Mouse (Mus musculus) hindbrain, embryonic 14.5 days (tissue): ENCODE data around the gene Gstz1. TPM values are rescaled to one million over a fixed set of nuclear protein-coding genes. Genes with fewer than 3 reads are reported as not detected.
"Not testable (repeated sequence)": the region's sequence is repeated elsewhere in the genome, so short reads cannot be mapped to it uniquely, and the experiment has no call there.

Source experiments
- ATAC-seq: fragments of 200-750 bp; cut with Nextera tagmentation; 2 replicates; pipeline ENCODE4 v1.8.0; 2017; ENCODE audit warnings: moderate number of reproducible peaks, mild to moderate bottlenecking, moderate TSS enrichment, moderate library complexity; ENCODE audit not compliant: low FRiP score
- DNase-seq: peaks from one replicate; pipeline ENCODE4 v3.0.0-alpha.2; 2015; ENCODE audit warnings: low spot score
- H3K27ac ChIP-seq: fragments of 300-500 bp; sonication (generic); 2 replicates; pipeline ENCODE4 v1.5.1; 2014; ENCODE audit warnings: mild to moderate bottlenecking, moderate library complexity
- H3K27me3 ChIP-seq: fragments of 300-500 bp; sonication (generic); 2 replicates; pipeline ENCODE4 v1.6.1; 2014; ENCODE audit warnings: mild to moderate bottlenecking, low read length, mixed read lengths; ENCODE audit not compliant: control insufficient read depth, insufficient read depth
- H3K36me3 ChIP-seq: fragments of 300-500 bp; sonication (generic); replicated peaks from 2 replicates; pipeline ENCODE4 v1.6.1; 2014; ENCODE audit not compliant: control insufficient read depth, insufficient read depth
- H3K4me1 ChIP-seq: fragments of 300-500 bp; sonication (generic); replicated peaks from 2 replicates; pipeline ENCODE4 v1.6.1; 2014; ENCODE audit warnings: antibody characterized with exemption, low read length, mixed read lengths; ENCODE audit not compliant: control insufficient read depth, insufficient read depth
- H3K4me2 ChIP-seq: fragments of 300-500 bp; sonication (generic); replicated peaks from 2 replicates; pipeline ENCODE4 v1.6.1; 2014; ENCODE audit warnings: mild to moderate bottlenecking, moderate library complexity
- H3K4me3 ChIP-seq: fragments of 300-500 bp; sonication (generic); replicated peaks from 2 replicates; pipeline ENCODE4 v1.5.1; 2014; ENCODE audit warnings: mild to moderate bottlenecking, low read length
- H3K9ac ChIP-seq: fragments of 300-500 bp; sonication (generic); 2 replicates; pipeline ENCODE4 v1.6.1; 2014
- H3K9me3 ChIP-seq: fragments of 300-500 bp; sonication (generic); 2 replicates; pipeline ENCODE4 v1.6.1; 2016; ENCODE audit warnings: low read length; ENCODE audit not compliant: control insufficient read depth
- WGBS: fragments of 180-500 bp; shearing (Covaris S2); extraction: QIAGEN DNeasy Blood & Tissue Kit; methylation state at CpG from one replicate; pipeline ENCODE4 v1.1.7; 2014; 5-methylcytosine and 5-hydroxymethylcytosine counted together
- polyA plus RNA-seq: library from polyadenylated mRNA; unstranded; fragments of >200 nt; fragmentation: Nextera tagmentation; extraction: Ambion mirVana; gene quantifications from 2 replicates; pipeline ENCODE4 v1.2.1, GENCODE M21; 2014

Gene Gstz1
- polyA plus RNA-seq, 1 experiment from 2014 or later: 31.9 TPM

DNA sequence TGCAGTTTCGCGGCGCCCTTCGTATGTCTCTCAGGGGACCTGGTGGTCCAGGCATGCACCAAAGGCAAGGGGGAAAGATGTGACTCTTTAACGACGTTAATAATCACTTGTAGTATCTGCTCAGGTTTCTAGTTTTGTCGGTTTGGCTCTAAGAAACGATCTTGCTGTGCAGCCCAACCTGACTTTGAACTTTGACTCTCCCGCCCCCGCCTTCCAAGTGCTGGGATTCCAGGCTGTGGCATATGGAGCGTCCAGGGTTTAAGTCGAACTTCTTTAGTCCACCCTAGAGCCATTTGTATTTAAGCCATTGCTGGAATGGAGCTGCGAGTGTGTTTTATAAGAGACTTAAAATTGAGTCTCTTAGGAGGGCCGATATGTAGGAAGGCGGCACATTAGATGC lies 1.2 kb downstream of the Gstz1 start:
- ATAC-seq (no peak), DNase-seq (no peak)
- H3K27me3 ChIP-seq: no peaks in the 10 kb centered on the region
- peak overlapping the region; percentile 84 for H3K4me3 ChIP-seq
- peak overlapping the region; percentile 70 for H3K4me2 ChIP-seq
- peak overlapping the region; percentile 97 for H3K27ac ChIP-seq
- WGBS: 32% methylated on average over 15 of the region's 15 CpGs
- peaks cover 14% of the 10 kb centered on the region for H3K4me1 ChIP-seq
- no peaks in the 10 kb centered on the region for H3K36me3 ChIP-seq
- peaks cover 14% of the 10 kb centered on the region; the same call in 1 of the 2 replicates for H3K9me3 ChIP-seq
- peak overlapping the region; percentile 76 for H3K9ac ChIP-seq

DNA sequence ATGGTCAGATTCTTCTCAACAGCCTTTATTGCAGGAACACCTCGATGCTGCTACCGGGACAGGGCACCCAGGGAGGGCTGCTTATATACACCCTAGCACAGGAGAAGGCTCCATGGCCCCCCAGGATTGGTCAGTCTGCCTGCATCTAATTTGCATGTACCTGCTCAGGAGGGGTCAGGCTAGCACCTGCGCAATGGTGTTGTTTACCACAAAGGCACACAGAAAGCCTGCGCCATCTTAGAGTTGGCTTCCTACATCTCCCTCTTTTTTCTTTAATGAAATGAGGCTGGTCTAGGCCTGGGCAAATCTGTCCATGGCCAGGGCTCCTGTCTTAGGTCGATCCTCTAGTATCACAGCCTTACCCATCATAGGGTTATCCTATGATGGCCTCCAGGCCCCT lies 2.5 kb downstream of the Gstz1 start:
- H3K4me3 ChIP-seq: no peak overlapping the region
- H3K27me3 ChIP-seq: no peaks in the 10 kb centered on the region
- H3K36me3 ChIP-seq: no peaks in the 10 kb centered on the region
- H3K27ac ChIP-seq: no peak overlapping the region
- no peak for DNase-seq
- H3K9me3 ChIP-seq: peaks cover 14% of the 10 kb centered on the region; the same call in 1 of the 2 replicates
- 99% methylated on average over 5 of the region's 5 CpGs for WGBS
- no peak overlapping the region for H3K4me2 ChIP-seq
- H3K4me1 ChIP-seq: peaks cover 14% of the 10 kb centered on the region
- no peak for ATAC-seq
- no peak overlapping the region for H3K9ac ChIP-seq

DNA sequence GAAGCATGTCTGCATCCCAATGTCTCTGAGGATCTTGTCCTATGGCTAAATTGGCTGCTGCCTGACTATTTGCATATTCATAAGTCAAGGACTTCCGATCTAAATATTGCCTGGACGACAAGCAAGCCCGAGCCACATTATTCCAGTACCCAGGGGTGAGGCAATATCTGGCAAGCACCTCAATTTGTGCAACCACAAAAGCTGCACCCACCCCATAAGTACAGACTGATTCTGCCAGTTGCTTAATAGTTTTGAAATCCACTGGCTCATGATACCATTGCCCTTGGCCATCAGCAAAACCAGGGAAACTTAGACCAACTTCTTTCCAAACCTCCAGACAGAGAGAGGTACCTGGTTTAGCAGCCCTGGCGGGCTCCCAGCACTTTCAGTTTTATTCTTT lies 7.5 kb downstream of the Gstz1 start:
- H3K36me3 ChIP-seq, ATAC-seq, DNase-seq, H3K4me3 ChIP-seq, H3K27ac ChIP-seq, H3K27me3 ChIP-seq, H3K4me1 ChIP-seq, H3K9ac ChIP-seq, H3K4me2 ChIP-seq: not testable (repeated sequence)
- WGBS: 83% methylated on average over 4 of the region's 4 CpGs
- peaks cover 12% of the 10 kb centered on the region; the same call in 1 of the 2 replicates for H3K9me3 ChIP-seq

DNA sequence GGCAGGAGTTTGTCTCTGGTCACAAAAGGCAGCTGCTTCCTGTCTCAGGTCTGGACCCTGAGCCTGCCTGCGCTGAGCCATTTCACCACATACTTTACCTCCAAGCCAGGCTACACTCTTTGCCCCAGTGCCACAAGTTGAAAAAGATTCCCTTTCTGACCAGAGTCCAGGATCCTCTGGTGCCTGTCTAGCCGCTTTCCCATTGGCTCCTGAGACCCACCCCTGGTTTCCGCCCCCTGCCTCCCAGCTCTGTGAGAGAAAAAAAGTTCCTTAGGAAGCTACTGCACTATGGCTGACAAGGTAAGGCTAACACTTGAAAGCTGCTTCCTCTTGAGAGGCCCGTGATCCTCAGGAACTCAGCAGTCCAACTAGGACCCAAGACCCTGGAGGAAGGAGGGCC lies 10.4 kb downstream of the Gstz1 start:
- Histone ChIP-seq H3K36me3 (no peaks in the 10 kb centered on the region), H3K4me3 (no peak overlapping the region), H3K9ac (no peak overlapping the region), H3K4me1 (no peaks in the 10 kb centered on the region), H3K27me3 (no peaks in the 10 kb centered on the region), H3K4me2 (no peak overlapping the region), H3K27ac (no peak overlapping the region), H3K9me3 (peaks cover 6% of the 10 kb centered on the region; the same call in 1 of the 2 replicates)
- ATAC-seq (no peak), DNase-seq (no peak)
- 52% methylated on average over 4 of the region's 4 CpGs for WGBS

DNA sequence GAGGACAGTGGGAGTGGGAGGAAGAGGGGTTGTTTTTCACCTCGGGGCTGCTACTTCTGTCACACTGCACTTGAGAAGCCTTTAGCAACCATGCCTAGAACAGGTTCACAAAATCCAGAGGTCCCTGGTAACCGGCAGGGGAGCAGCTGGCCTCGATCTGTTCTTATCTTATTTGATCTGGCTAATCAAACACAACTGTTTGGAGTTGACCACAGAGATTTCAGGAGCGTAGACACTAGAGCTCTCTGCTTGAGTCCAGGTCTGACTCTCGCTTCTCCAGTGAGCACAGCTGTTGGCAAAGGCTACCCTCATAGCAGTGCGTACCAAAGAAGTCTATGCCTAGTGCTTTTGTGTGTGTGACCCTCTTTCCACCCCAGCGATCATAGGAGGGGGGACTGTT lies 11.1 kb downstream of the Gstz1 start:
- Histone ChIP-seq H3K27me3 (no peaks in the 10 kb centered on the region), H3K4me3 (no peak overlapping the region), H3K36me3 (0 out of 2 replicates have a peak, but pooled peaks cover under 1% of the 10 kb centered on the region), H3K4me1 (no peaks in the 10 kb centered on the region), H3K27ac (no peak overlapping the region), H3K9me3 (no peaks in the 10 kb centered on the region), H3K9ac (no peak overlapping the region), H3K4me2 (no peak overlapping the region)
- no peak for ATAC-seq
- 83% methylated on average over 7 of the region's 7 CpGs for whole genome bisulfite sequencing
- DNase-seq: no peak

DNA sequence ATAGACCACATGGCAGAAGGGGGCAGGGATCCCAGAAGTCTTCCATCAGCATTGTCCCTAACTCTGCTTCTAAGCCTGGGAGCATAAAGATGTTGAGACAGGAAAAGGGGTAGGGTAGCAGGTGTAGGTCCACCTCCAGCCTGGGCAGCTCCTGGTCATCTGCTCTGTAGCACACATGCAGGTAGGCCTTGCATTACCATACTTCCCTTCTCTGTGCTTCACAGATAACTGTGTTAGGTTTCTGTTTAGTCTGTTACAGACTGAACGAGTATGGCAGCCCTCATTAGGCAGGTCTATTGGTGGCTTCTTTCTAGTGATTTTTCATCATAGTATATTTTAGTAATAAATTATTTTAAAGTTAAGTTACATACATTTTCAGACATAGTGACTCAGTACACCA lies 13.3 kb downstream of the Gstz1 start:
- ATAC-seq (no peak), DNase-seq (no peak)
- Histone ChIP-seq H3K27me3 (no peaks in the 10 kb centered on the region), H3K36me3 (peaks cover 17% of the 10 kb centered on the region; the same call in 1 of the 2 replicates), H3K9me3 (no peaks in the 10 kb centered on the region), H3K9ac (no peak overlapping the region), H3K4me2 (no peak overlapping the region), H3K4me3 (no peak overlapping the region), H3K27ac (no peak overlapping the region), H3K4me1 (no peaks in the 10 kb centered on the region)
- WGBS: 88% methylated on average over 1 of the region's 1 CpGs

DNA sequence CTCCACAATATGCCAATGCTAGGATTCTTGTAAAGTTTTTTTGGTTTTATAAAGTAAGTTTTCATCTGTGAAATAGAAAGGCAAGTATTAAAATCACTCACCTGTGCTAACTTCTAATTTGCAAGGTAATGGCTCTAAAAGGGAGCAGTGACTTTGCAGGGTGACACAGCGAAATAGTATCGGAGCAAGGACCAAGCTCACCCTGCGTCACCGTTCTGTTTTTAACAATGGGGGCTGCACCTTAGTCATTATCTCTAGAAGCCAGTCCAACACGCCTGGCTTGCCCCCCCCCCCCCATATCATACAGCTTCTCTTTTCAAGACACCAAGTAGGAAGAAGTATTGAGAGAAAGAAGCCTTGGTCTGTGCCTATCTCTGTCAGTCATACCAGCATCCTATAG lies 13.8 kb downstream of the Gstz1 start:
- H3K27ac ChIP-seq: no peak overlapping the region
- WGBS: 88% methylated on average over 5 of the region's 5 CpGs

DNA sequence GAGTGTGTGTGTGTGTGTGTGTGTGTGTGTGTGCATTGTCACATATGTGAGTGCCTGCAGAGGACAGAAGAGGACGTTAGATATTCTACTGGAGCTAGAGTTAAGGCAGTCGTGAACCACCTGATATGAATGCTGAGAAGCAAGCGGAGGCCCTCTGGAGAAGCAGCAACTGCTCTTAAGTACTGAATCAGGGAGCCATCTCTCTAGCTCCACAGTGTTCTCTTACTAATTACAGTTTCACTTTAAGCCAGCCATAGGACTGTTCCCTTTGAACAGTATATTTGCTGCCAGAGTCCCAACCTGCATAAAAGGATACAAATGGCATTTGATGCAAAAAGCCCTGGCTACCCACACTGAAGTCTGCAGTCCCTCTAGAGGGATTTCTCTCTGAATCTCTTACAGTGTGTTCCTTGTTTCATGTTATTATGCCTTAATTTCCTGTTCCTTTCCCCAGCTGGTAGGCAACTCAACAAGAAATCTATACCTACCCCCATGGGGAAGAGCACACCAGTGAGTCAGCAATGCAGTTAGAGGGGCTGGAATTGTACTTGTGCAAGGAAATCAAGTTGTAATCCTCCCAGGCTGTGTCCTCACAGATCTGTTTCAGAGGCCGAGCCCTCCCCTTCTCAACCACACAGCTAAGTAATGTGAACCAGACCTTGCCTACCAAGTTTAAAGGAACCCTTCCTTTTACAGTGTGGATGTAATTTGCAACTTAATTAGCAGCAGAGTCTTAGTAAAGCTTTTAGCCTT lies 28.4 kb downstream of the Gstz1 start:
- DNase-seq: no peak
- WGBS: 73% methylated on average over 4 of the region's 4 CpGs

More for the DNA sequence above, 13.8 kb downstream of the Gstz1 start:
- Histone ChIP-seq H3K4me3 (no peak overlapping the region), H3K9me3 (no peaks in the 10 kb centered on the region), H3K9ac (no peak overlapping the region), H3K4me2 (no peak overlapping the region), H3K36me3 (peaks cover 18% of the 10 kb centered on the region; the same call in 1 of the 2 replicates), H3K4me1 (no peaks in the 10 kb centered on the region), H3K27me3 (no peaks in the 10 kb centered on the region)
- ATAC-seq (no peak), DNase-seq (no peak)

DNA sequence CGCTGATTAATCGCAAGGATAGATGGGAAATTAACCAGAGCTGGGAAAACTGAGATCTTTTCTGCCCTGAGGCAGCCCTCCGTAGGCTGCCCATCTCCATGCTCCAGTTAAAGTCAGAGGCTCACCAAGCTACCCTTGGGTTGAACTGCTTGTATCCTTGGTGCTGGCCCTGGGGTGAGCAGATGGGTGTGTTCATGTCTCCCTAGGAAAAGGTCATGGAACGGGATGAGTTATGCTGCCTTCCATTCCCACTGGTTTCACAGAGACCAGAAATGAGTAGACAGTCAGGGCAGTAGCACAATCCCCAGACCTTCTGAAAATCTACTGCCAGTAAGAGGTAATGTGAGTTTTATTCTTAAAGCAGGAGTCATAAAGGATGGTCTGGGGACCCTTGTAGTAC lies 30.7 kb downstream of the Gstz1 start:
- H3K4me2 ChIP-seq: no peak overlapping the region
- DNase-seq: no peak
- no peaks in the 10 kb centered on the region for H3K4me1 ChIP-seq
- no peak for ATAC-seq
- 96% methylated on average over 4 of the region's 4 CpGs for WGBS
- H3K9me3 ChIP-seq: no peaks in the 10 kb centered on the region
- H3K36me3 ChIP-seq: peaks cover 35% of the 10 kb centered on the region; the same call in 1 of the 2 replicates
- no peak overlapping the region for H3K9ac ChIP-seq
- no peaks in the 10 kb centered on the region for H3K27me3 ChIP-seq
- no peak overlapping the region for H3K4me3 ChIP-seq
- H3K27ac ChIP-seq: no peak overlapping the region

More for the DNA sequence above, 28.4 kb downstream of the Gstz1 start:
- H3K4me3 ChIP-seq: no peak overlapping the region
- H3K27ac ChIP-seq: no peak overlapping the region
- H3K9ac ChIP-seq: no peak overlapping the region
- H3K4me1 ChIP-seq: no peaks in the 10 kb centered on the region
- H3K4me2 ChIP-seq: no peak overlapping the region
- ATAC-seq: no peak
- H3K36me3 ChIP-seq: peaks cover 52% of the 10 kb centered on the region
- H3K27me3 ChIP-seq: no peaks in the 10 kb centered on the region
- H3K9me3 ChIP-seq: no peaks in the 10 kb centered on the region
